Mouse (Mus musculus): ENCODE results near the gene Ttc41. TPM values are rescaled to one million over a fixed set of nuclear protein-coding genes. Genes with fewer than 3 reads are reported as not detected.

Ttc41 gene
- total RNA-seq, 2 experiments from 2014 or later = 1.6 to 2.8 TPM

Small RNA genes within 50 kb of the gene (microRNA-seq; reads per million reads assigned to microRNA genes)
- 0.25 to 0.64 reads per million in 2 experiments for gene Gm25745

Other genes with a start within 250 kb of the Ttc41 start
- under 1 TPM; 0.33 to 0.43 TPM for gene Syn3, start 206.9 kb upstream of the Ttc41 start, total RNA-seq (2021)
- 100 to 1,000 TPM; 155 to 192 TPM for gene Hsp90b1, start 302 bp upstream of the Ttc41 start, total RNA-seq (2021)
- 10 to 100 TPM in 1 of 2 experiments, 1 to 10 TPM in 1; 6.6 to 10.8 TPM for gene Gm49358, start 58.2 kb downstream of the Ttc41 start, total RNA-seq (2021)
- gene Nt5dc3, start 73.2 kb downstream of the Ttc41 start, total RNA-seq (2021) = 10 to 100 TPM; 19.0 to 25.8 TPM